Mouse (Mus musculus) c-Kit-positive CD71-negative TER-119-negative erythroid progenitor cells, embryonic 14.5 days (primary cell): ENCODE measurements around the gene Sp1.

Experiments
- DNase-seq: peaks from one replicate; pipeline ENCODE4 v3.0.0-alpha.2; 2013; ENCODE audit warnings: low read depth

The Sp1 gene

DNA sequence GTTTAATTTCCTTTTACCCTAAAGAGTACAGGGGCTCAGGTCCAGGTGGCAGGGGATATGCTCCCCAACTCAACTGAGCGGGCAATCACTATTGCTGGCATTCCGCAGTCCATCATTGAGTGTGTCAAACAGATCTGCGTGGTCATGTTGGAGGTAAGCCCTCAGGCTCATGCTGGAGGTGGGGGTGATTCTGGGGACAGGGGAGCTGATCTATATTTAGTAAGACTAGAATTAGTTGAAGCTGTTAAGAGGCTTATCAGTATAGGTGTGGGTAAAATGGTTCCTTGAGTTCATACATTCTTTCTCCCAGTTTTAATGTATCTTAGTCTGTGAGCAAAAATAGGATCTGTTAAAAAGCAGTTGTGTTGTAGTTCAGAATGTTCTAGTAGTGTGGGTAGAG is 77.2 kb downstream of the Sp1 start:
- no peak for DNase-seq

DNA sequence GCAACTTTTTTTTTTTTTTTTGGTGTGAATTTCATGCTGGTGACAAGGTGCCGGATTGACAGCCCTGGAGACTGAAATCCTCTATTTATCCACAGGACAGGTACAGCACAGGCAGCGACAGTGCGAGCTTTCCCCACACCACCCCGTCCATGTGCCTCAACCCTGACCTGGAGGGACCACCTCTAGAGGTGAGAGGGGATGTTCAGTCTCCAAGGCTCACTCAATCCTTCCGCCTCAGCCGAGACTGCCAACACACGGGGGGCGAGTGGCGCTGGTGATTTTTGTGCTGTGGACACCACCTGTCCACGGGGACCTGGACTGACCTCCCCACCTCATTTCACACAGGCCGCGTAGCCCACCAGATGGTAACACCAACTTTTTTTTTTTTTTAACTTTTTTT is 79.9 kb downstream of the Sp1 start:
- DNase-seq, result no peak
